Mouse (Mus musculus) hindbrain, embryonic 11.5 days (tissue): Measurements from ENCODE around the gene Ovol1. TPM values are rescaled to one million over a fixed set of nuclear protein-coding genes. Genes with fewer than 3 reads are reported as not detected.

ENCODE experiments used
- ATAC-seq: fragments of 200-750 bp; cut with Nextera tagmentation; 2 replicates; pipeline ENCODE4 v1.8.0; 2017; ENCODE audit warnings: mild to moderate bottlenecking, moderate TSS enrichment, moderate library complexity; ENCODE audit not compliant: low FRiP score
- DNase-seq: peaks from one replicate; pipeline ENCODE4 v3.0.0-alpha.2; 2015; ENCODE audit warnings: low spot score
- H3K27ac ChIP-seq: fragments of 300-500 bp; sonication (generic); 2 replicates; pipeline ENCODE4 v1.5.1; 2014; ENCODE audit warnings: mild to moderate bottlenecking, low read depth, low read length
- H3K27me3 ChIP-seq: fragments of 300-500 bp; sonication (generic); 2 replicates; pipeline ENCODE4 v1.6.1; 2014; ENCODE audit warnings: mild to moderate bottlenecking, low read length, moderate library complexity, mixed read lengths; ENCODE audit not compliant: control insufficient read depth, insufficient read depth
- H3K36me3 ChIP-seq: fragments of 300-500 bp; sonication (generic); 2 replicates; pipeline ENCODE4 v1.6.1; 2014; ENCODE audit warnings: mild to moderate bottlenecking, low read length, moderate library complexity, mixed read lengths; ENCODE audit not compliant: control insufficient read depth, insufficient read depth
- H3K4me1 ChIP-seq: fragments of 300-500 bp; sonication (generic); replicated peaks from 2 replicates; pipeline ENCODE4 v1.6.1; 2014; ENCODE audit warnings: low read length, mixed read lengths; ENCODE audit not compliant: control insufficient read depth, insufficient read depth
- H3K4me2 ChIP-seq: fragments of 300-500 bp; sonication (generic); replicated peaks from 2 replicates; pipeline ENCODE4 v1.6.1; 2014; ENCODE audit warnings: mild to moderate bottlenecking, low read depth, low read length
- H3K4me3 ChIP-seq: fragments of 300-500 bp; sonication (generic); 2 replicates; pipeline ENCODE4 v1.5.1; 2014; ENCODE audit warnings: low read depth, low read length
- H3K9ac ChIP-seq: fragments of 300-500 bp; sonication (generic); 2 replicates; pipeline ENCODE4 v1.6.1; 2014; ENCODE audit warnings: low read depth, low read length
- H3K9me3 ChIP-seq: fragments of 300-500 bp; sonication (generic); 2 replicates; pipeline ENCODE4 v1.6.1; 2016; ENCODE audit warnings: low read length; ENCODE audit not compliant: control insufficient read depth
- whole genome bisulfite sequencing: fragments of 180-500 bp; shearing (Covaris S2); extraction: QIAGEN DNeasy Blood & Tissue Kit; methylation state at CpG from one replicate; pipeline ENCODE4 v1.1.7; 2014; 5-methylcytosine and 5-hydroxymethylcytosine counted together
- polyA plus RNA-seq: library from polyadenylated mRNA; unstranded; fragments of >200 nt; fragmentation: Nextera tagmentation; extraction: Ambion mirVana; gene quantifications from 2 replicates; pipeline ENCODE4 v1.2.1, GENCODE M21; 2014

Gene Ovol1
- polyA plus RNA-seq, 1 experiment from 2014 or later: 0.52 TPM

GRCm38 (mm10) chr19:5601752-5602541 is 41.5 kb upstream of the Ovol1 start, which contains the start of gene Rnaseh2c:
Rnaseh2c (plus strand) TSS chr19:5601873.
- no peaks in the 10 kb centered on the region for H3K27me3 ChIP-seq
- WGBS: under 1% methylated on average over 64 of the region's 64 CpGs
- peak within 1 kb of the TSS; percentile 94 for H3K9ac ChIP-seq
- H3K4me2 ChIP-seq: peak within 1 kb of the TSS; percentile 91
- peaks cover 9% of the 10 kb centered on the region for H3K36me3 ChIP-seq
- DNase-seq: peak; percentile 81
- no peaks in the 10 kb centered on the region for H3K9me3 ChIP-seq
- H3K27ac ChIP-seq: peak within 1 kb of the TSS; percentile 82
- peak within 1 kb of the TSS; percentile 94 for H3K4me3 ChIP-seq
- H3K4me1 ChIP-seq: no peaks in the 10 kb centered on the region; the same call in 1 of the 2 replicates
- ATAC-seq: peak; percentile 84

GRCm38 (mm10) chr19:5599224-5599623 is 38.8 kb upstream of the Ovol1 start:
- no peak overlapping the region for H3K27ac ChIP-seq
- no peak for DNase-seq
- ATAC-seq: no peak
- no peaks in the 10 kb centered on the region; the same call in 1 of the 2 replicates for H3K4me1 ChIP-seq
- H3K27me3 ChIP-seq: no peaks in the 10 kb centered on the region
- H3K9ac ChIP-seq: no peak overlapping the region
- no peaks in the 10 kb centered on the region for H3K9me3 ChIP-seq
- peaks cover 5% of the 10 kb centered on the region for H3K36me3 ChIP-seq
- H3K4me3 ChIP-seq: no peak overlapping the region
- 82% methylated on average over 4 of the region's 4 CpGs for WGBS
- H3K4me2 ChIP-seq: no peak overlapping the region

GRCm38 (mm10) chr19:5591888-5592287 is 31.4 kb upstream of the Ovol1 start:
- no peaks in the 10 kb centered on the region for H3K27me3 ChIP-seq
- H3K4me2 ChIP-seq: no peak overlapping the region
- no peaks in the 10 kb centered on the region for H3K9me3 ChIP-seq
- H3K27ac ChIP-seq: no peak overlapping the region
- WGBS: 92% methylated on average over 6 of the region's 6 CpGs
- no peaks in the 10 kb centered on the region for H3K36me3 ChIP-seq
- H3K4me3 ChIP-seq: no peak overlapping the region
- ATAC-seq: no peak
- no peak for DNase-seq
- no peak overlapping the region for H3K9ac ChIP-seq
- H3K4me1 ChIP-seq: no peaks in the 10 kb centered on the region

GRCm38 (mm10) chr19:5589159-5589558 is 28.7 kb upstream of the Ovol1 start:
- H3K27me3 ChIP-seq: no peaks in the 10 kb centered on the region
- H3K4me1 ChIP-seq: no peaks in the 10 kb centered on the region
- ATAC-seq: no peak
- 75% methylated on average over 9 of the region's 9 CpGs for WGBS
- no peaks in the 10 kb centered on the region for H3K9me3 ChIP-seq
- H3K36me3 ChIP-seq: no peaks in the 10 kb centered on the region
- H3K9ac ChIP-seq: no peak overlapping the region
- no peak overlapping the region for H3K4me2 ChIP-seq
- H3K27ac ChIP-seq: no peak overlapping the region
- DNase-seq: no peak
- no peak overlapping the region for H3K4me3 ChIP-seq

GRCm38 (mm10) chr19:5581995-5582394 is 21.5 kb upstream of the Ovol1 start:
- H3K27me3 ChIP-seq: no peaks in the 10 kb centered on the region
- ATAC-seq: no peak
- 77% methylated on average over 2 of the region's 2 CpGs for WGBS

DNA sequence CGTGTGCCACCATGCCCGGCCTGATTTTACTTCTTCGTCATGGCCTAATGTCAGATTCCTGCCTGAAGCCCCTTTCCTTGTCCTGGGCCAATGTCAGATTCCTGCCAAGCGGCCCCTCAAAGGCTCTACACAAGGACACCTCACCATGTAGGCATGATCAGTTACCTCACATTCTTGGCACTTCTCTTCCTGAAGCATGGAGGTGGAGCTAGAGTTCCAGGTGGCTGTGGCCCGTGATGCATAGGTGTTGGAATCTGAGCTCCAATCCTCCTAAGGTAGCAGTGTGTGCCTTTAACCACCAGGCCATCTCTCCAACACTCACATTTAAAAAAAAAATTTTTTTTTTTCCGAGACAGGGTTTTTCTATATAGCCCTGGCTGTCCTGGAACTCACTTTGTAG is 20.3 kb upstream of the Ovol1 start:
- ATAC-seq (no peak), DNase-seq (no peak)
- Histone ChIP-seq H3K4me1 (no peaks in the 10 kb centered on the region), H3K9ac (no peak overlapping the region), H3K36me3 (no peaks in the 10 kb centered on the region), H3K27ac (no peak overlapping the region), H3K27me3 (no peaks in the 10 kb centered on the region), H3K4me2 (no peak overlapping the region), H3K4me3 (no peak overlapping the region), H3K9me3 (no peaks in the 10 kb centered on the region)
- 89% methylated on average over 6 of the region's 6 CpGs for WGBS

More at GRCm38 (mm10) chr19:5581995-5582394, 21.5 kb upstream of the Ovol1 start:
- no peaks in the 10 kb centered on the region for H3K9me3 ChIP-seq
- no peaks in the 10 kb centered on the region for H3K4me1 ChIP-seq
- H3K9ac ChIP-seq: no peak overlapping the region
- H3K36me3 ChIP-seq: no peaks in the 10 kb centered on the region
- H3K4me2 ChIP-seq: no peak overlapping the region
- no peak for DNase-seq
- no peak overlapping the region for H3K27ac ChIP-seq
- H3K4me3 ChIP-seq: no peak overlapping the region

DNA sequence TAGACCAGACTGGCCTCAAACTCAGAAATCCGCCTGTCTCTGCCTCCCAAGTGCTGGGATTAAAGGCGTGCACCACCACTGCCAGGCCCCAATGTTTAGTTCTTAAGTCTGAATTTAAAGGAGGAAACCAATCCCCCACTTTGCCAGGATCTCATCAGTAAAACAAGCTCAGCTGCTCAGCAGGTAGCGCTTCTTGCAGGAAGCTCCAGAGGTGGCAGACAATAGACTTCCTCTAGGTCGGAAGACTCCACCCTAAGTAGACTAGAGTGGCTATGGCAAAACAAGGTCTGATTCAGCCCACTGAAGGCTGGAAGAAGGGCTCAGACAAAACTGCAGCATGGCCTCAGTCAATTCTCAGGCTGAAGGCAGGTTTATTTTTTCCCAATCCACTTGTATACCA is 19.5 kb upstream of the Ovol1 start:
- 63% methylated on average over 4 of the region's 4 CpGs for WGBS
- Histone ChIP-seq H3K4me2 (no peak overlapping the region), H3K27ac (no peak overlapping the region), H3K4me1 (no peaks in the 10 kb centered on the region), H3K36me3 (no peaks in the 10 kb centered on the region), H3K9ac (no peak overlapping the region), H3K9me3 (no peaks in the 10 kb centered on the region), H3K4me3 (no peak overlapping the region), H3K27me3 (no peaks in the 10 kb centered on the region)
- no peak for ATAC-seq
- DNase-seq: no peak

- no peaks in the 10 kb centered on the region for H3K9me3 ChIP-seq
- no peak overlapping the region for H3K4me3 ChIP-seq
- DNase-seq (no peak), ATAC-seq (no peak)
- H3K9ac ChIP-seq: no peak overlapping the region
- no peaks in the 10 kb centered on the region for H3K4me1 ChIP-seq
- no peak overlapping the region for H3K27ac ChIP-seq
- no peak overlapping the region for H3K4me2 ChIP-seq
- WGBS: 90% methylated on average over 1 of the region's 1 CpGs
- H3K36me3 ChIP-seq: no peaks in the 10 kb centered on the region
- H3K27me3 ChIP-seq: no peaks in the 10 kb centered on the region
Observed at GRCm38 (mm10) chr19:5575336-5575735, 14.9 kb upstream of the Ovol1 start.
